Mouse (Mus musculus) kidney, embryonic 16.5 days (tissue): ENCODE data around the gene Pdgfc. TPM values are rescaled to one million over a fixed set of nuclear protein-coding genes. Genes with fewer than 3 reads are reported as not detected.

Experiments used
- ATAC-seq: fragments of 200-750 bp; cut with Nextera tagmentation; 2 replicates; pipeline ENCODE4 v1.8.0; 2017; ENCODE audit warnings: moderate TSS enrichment; ENCODE audit not compliant: low FRiP score, low TSS enrichment
- H3K27ac ChIP-seq: fragments of 300-500 bp; sonication (generic); 2 replicates; pipeline ENCODE4 v1.5.1; 2014; ENCODE audit warnings: low read length
- H3K27me3 ChIP-seq: fragments of 300-500 bp; sonication (generic); 2 replicates; pipeline ENCODE4 v1.6.1; 2014; ENCODE audit warnings: low read length, control low read depth, mixed read lengths; ENCODE audit not compliant: insufficient read depth
- H3K36me3 ChIP-seq: fragments of 300-500 bp; sonication (generic); 2 replicates; pipeline ENCODE4 v1.6.1; 2014; ENCODE audit warnings: low read length, control low read depth, mixed read lengths; ENCODE audit not compliant: insufficient read depth
- H3K4me1 ChIP-seq: fragments of 300-500 bp; sonication (generic); 2 replicates; pipeline ENCODE4 v1.6.1; 2014; ENCODE audit warnings: low read length, control low read depth, mixed read lengths; ENCODE audit not compliant: insufficient read depth
- H3K4me2 ChIP-seq: fragments of 300-500 bp; sonication (generic); replicated peaks from 2 replicates; pipeline ENCODE4 v1.6.1; 2014; ENCODE audit warnings: low read depth, low read length
- H3K4me3 ChIP-seq: fragments of 300-500 bp; sonication (generic); 2 replicates; pipeline ENCODE4 v1.5.1; 2014; ENCODE audit warnings: mild to moderate bottlenecking, low read length
- H3K9ac ChIP-seq: fragments of 300-500 bp; sonication (generic); replicated peaks from 2 replicates; pipeline ENCODE4 v1.6.1; 2014; ENCODE audit warnings: low read length
- H3K9me3 ChIP-seq: fragments of 300-500 bp; sonication (generic); 2 replicates; pipeline ENCODE4 v1.6.1; 2016; ENCODE audit warnings: low read length, control low read depth
- WGBS: fragments of 180-500 bp; shearing (Covaris S2); extraction: QIAGEN DNeasy Blood & Tissue Kit; methylation state at CpG from one replicate; pipeline ENCODE4 v1.1.7; 2014; 5-methylcytosine and 5-hydroxymethylcytosine counted together
- polyA plus RNA-seq: library from polyadenylated mRNA; unstranded; fragments of >200 nt; fragmentation: Nextera tagmentation; extraction: Ambion mirVana; gene quantifications from 2 replicates; pipeline ENCODE4 v1.2.1, GENCODE M21; 2015

The Pdgfc gene
- polyA plus RNA-seq, 1 experiment from 2014 or later, result 28.1 TPM

GRCm38 (mm10) chr3:81174832-81175231 lies 138.6 kb downstream of the Pdgfc start:
- Histone ChIP-seq H3K27ac (no peak overlapping the region), H3K27me3 (no peaks in the 10 kb centered on the region), H3K9me3 (no peaks in the 10 kb centered on the region), H3K9ac (no peak overlapping the region), H3K4me2 (no peak overlapping the region), H3K36me3 (no peaks in the 10 kb centered on the region), H3K4me1 (peaks cover 4% of the 10 kb centered on the region), H3K4me3 (no peak overlapping the region)
- 82% methylated on average over 3 of the region's 3 CpGs for WGBS
- ATAC-seq, result no peak

- Histone ChIP-seq H3K27me3 (no peaks in the 10 kb centered on the region), H3K9ac (no peak overlapping the region), H3K4me3 (no peak overlapping the region), H3K36me3 (no peaks in the 10 kb centered on the region), H3K9me3 (no peaks in the 10 kb centered on the region), H3K4me2 (no peak overlapping the region), H3K4me1 (no peaks in the 10 kb centered on the region), H3K27ac (no peak overlapping the region)
- ATAC-seq, result no peak
- 85% methylated on average over 1 of the region's 1 CpGs for WGBS
Observed at GRCm38 (mm10) chr3:81181319-81182013, 145.2 kb downstream of the Pdgfc start.

- no peaks in the 10 kb centered on the region for H3K27me3 ChIP-seq
Observed at GRCm38 (mm10) chr3:81196937-81197336, 160.7 kb downstream of the Pdgfc start.

GRCm38 (mm10) chr3:81197644-81198043 lies 161.4 kb downstream of the Pdgfc start:
- no peak overlapping the region for H3K4me3 ChIP-seq
- H3K4me2 ChIP-seq, result no peak overlapping the region
- peaks cover 3% of the 10 kb centered on the region; the same call in 1 of the 2 replicates for H3K4me1 ChIP-seq
- H3K27me3 ChIP-seq, result no peaks in the 10 kb centered on the region
- H3K27ac ChIP-seq, result no peak overlapping the region
- no peaks in the 10 kb centered on the region for H3K36me3 ChIP-seq
- no peaks in the 10 kb centered on the region for H3K9me3 ChIP-seq
- ATAC-seq, result no peak
- no peak overlapping the region for H3K9ac ChIP-seq
- WGBS, result 63% methylated on average over 4 of the region's 4 CpGs

More at GRCm38 (mm10) chr3:81196937-81197336, 160.7 kb downstream of the Pdgfc start:
- Histone ChIP-seq H3K27ac (no peak overlapping the region), H3K9me3 (no peaks in the 10 kb centered on the region), H3K9ac (no peak overlapping the region), H3K4me3 (no peak overlapping the region), H3K4me2 (no peak overlapping the region), H3K36me3 (no peaks in the 10 kb centered on the region), H3K4me1 (peaks cover 3% of the 10 kb centered on the region; the same call in 1 of the 2 replicates)
- no peak for ATAC-seq
- WGBS, result 45% methylated on average over 2 of the region's 2 CpGs

- WGBS, result 86% methylated on average over 8 of the region's 8 CpGs
- Histone ChIP-seq H3K36me3 (no peaks in the 10 kb centered on the region), H3K27ac (no peak overlapping the region), H3K4me2 (no peak overlapping the region), H3K4me3 (no peak overlapping the region), H3K4me1 (peaks cover 11% of the 10 kb centered on the region), H3K27me3 (no peaks in the 10 kb centered on the region), H3K9ac (no peak overlapping the region), H3K9me3 (no peaks in the 10 kb centered on the region)
- no peak for ATAC-seq
Observed at GRCm38 (mm10) chr3:81200647-81201046, 164.4 kb downstream of the Pdgfc start.

- no peak overlapping the region for H3K4me2 ChIP-seq
- ATAC-seq, result peak; percentile 59; the same call in 1 of the 2 replicates
- no peak overlapping the region for H3K9ac ChIP-seq
- no peaks in the 10 kb centered on the region for H3K9me3 ChIP-seq
- WGBS, result 16% methylated on average over 5 of the region's 5 CpGs
- peaks cover 11% of the 10 kb centered on the region; the same call in 1 of the 2 replicates for H3K4me1 ChIP-seq
- H3K36me3 ChIP-seq, result no peaks in the 10 kb centered on the region
- peak overlapping the region; percentile 36 for H3K27ac ChIP-seq
- no peaks in the 10 kb centered on the region for H3K27me3 ChIP-seq
- H3K4me3 ChIP-seq, result no peak overlapping the region
Observed at GRCm38 (mm10) chr3:81205201-81205600, 169.0 kb downstream of the Pdgfc start.

- Histone ChIP-seq H3K4me3 (no peak overlapping the region), H3K27ac (no peak overlapping the region), H3K9ac (no peak overlapping the region), H3K9me3 (no peaks in the 10 kb centered on the region), H3K4me1 (peaks cover 14% of the 10 kb centered on the region; the same call in 1 of the 2 replicates), H3K36me3 (no peaks in the 10 kb centered on the region), H3K27me3 (no peaks in the 10 kb centered on the region), H3K4me2 (no peak overlapping the region)
- WGBS, result 93% methylated on average over 2 of the region's 2 CpGs
- no peak for ATAC-seq
Observed at GRCm38 (mm10) chr3:81208246-81208645, 172.0 kb downstream of the Pdgfc start.

GRCm38 (mm10) chr3:81211147-81211546 lies 174.9 kb downstream of the Pdgfc start:
- Histone ChIP-seq H3K27me3 (no peaks in the 10 kb centered on the region), H3K4me1 (0 out of 2 replicates have a peak, but pooled peaks cover 9% of the 10 kb centered on the region), H3K4me3 (no peak overlapping the region), H3K36me3 (no peaks in the 10 kb centered on the region), H3K27ac (no peak overlapping the region), H3K9me3 (no peaks in the 10 kb centered on the region), H3K9ac (no peak overlapping the region), H3K4me2 (no peak overlapping the region)
- no peak for ATAC-seq
- 79% methylated on average over 3 of the region's 3 CpGs for WGBS

- no peaks in the 10 kb centered on the region for H3K36me3 ChIP-seq
- H3K27me3 ChIP-seq, result no peaks in the 10 kb centered on the region
- no peak overlapping the region for H3K4me3 ChIP-seq
- WGBS, result 31% methylated on average over 3 of the region's 3 CpGs
- no peaks in the 10 kb centered on the region for H3K9me3 ChIP-seq
- no peak overlapping the region for H3K4me2 ChIP-seq
- no peak for ATAC-seq
- H3K4me1 ChIP-seq, result 0 out of 2 replicates have a peak, but pooled peaks cover 9% of the 10 kb centered on the region
- H3K9ac ChIP-seq, result no peak overlapping the region
- no peak overlapping the region for H3K27ac ChIP-seq
Observed at GRCm38 (mm10) chr3:81211666-81212065, 175.4 kb downstream of the Pdgfc start.

GRCm38 (mm10) chr3:81215547-81216118 lies 179.4 kb downstream of the Pdgfc start:
- H3K4me2 ChIP-seq, result no peak overlapping the region
- no peaks in the 10 kb centered on the region for H3K9me3 ChIP-seq
- 0 out of 2 replicates have a peak, but pooled peaks cover 9% of the 10 kb centered on the region for H3K4me1 ChIP-seq
- no peaks in the 10 kb centered on the region for H3K27me3 ChIP-seq
- H3K36me3 ChIP-seq, result no peaks in the 10 kb centered on the region
- no peak overlapping the region for H3K4me3 ChIP-seq
- peak; percentile 12; the same call in 1 of the 2 replicates for ATAC-seq
- 55% methylated on average over 4 of the region's 4 CpGs for WGBS
- no peak overlapping the region for H3K9ac ChIP-seq
- no peak overlapping the region for H3K27ac ChIP-seq
